Mouse (Mus musculus) stomach, postnatal 0 days (tissue): ENCODE results near the gene Prr3. TPM values are rescaled to one million over a fixed set of nuclear protein-coding genes. Genes with fewer than 3 reads are reported as not detected.
A peak's percentile ranks its signal among the peaks of the same experiment; 100 is the strongest.

ENCODE experiments used
- ATAC-seq: fragments of 200-750 bp; cut with Nextera tagmentation; 2 replicates; pipeline ENCODE4 v1.8.0; 2017; ENCODE audit not compliant: low FRiP score, low TSS enrichment
- DNase-seq: peaks from one replicate; pipeline ENCODE4 v3.0.0-alpha.2; 2016; ENCODE audit warnings: low spot score
- H3K27ac ChIP-seq: fragments of 300-500 bp; sonication (generic); replicated peaks from 2 replicates; pipeline ENCODE4 v1.5.1; 2014; ENCODE audit warnings: mild to moderate bottlenecking, control low read depth
- H3K27me3 ChIP-seq: fragments of 300-500 bp; sonication (generic); 2 replicates; pipeline ENCODE4 v1.6.1; 2014; ENCODE audit warnings: low read length; ENCODE audit not compliant: control insufficient read depth, insufficient read depth
- H3K36me3 ChIP-seq: fragments of 300-500 bp; sonication (generic); 2 replicates; pipeline ENCODE4 v1.6.1; 2014; ENCODE audit warnings: low read length, mixed read lengths; ENCODE audit not compliant: control insufficient read depth, insufficient read depth
- H3K4me1 ChIP-seq: fragments of 300-500 bp; sonication (generic); replicated peaks from 2 replicates; pipeline ENCODE4 v1.6.1; 2014; ENCODE audit warnings: antibody characterized with exemption; ENCODE audit not compliant: control insufficient read depth, insufficient read depth
- H3K4me2 ChIP-seq: fragments of 300-500 bp; sonication (generic); replicated peaks from 2 replicates; pipeline ENCODE4 v1.6.1; 2014; ENCODE audit warnings: low read depth, mild to moderate bottlenecking, control low read depth, moderate library complexity
- H3K4me3 ChIP-seq: fragments of 300-500 bp; sonication (generic); 2 replicates; pipeline ENCODE4 v1.5.1; 2014; ENCODE audit warnings: low read depth, low read length, control low read depth
- H3K9ac ChIP-seq: fragments of 300-500 bp; sonication (generic); 2 replicates; pipeline ENCODE4 v1.6.1; 2014; ENCODE audit warnings: mild to moderate bottlenecking, low read length, control low read depth, mixed read lengths
- H3K9me3 ChIP-seq: fragments of 300-500 bp; sonication (generic); 2 replicates; pipeline ENCODE4 v1.6.1; 2016; ENCODE audit warnings: low read length; ENCODE audit not compliant: control insufficient read depth
- CTCF ChIP-seq: IDR thresholded peaks from 2 replicates; pipeline ENCODE4 v1.5.1; 2016; ENCODE audit warnings: antibody characterized with exemption, low read depth, mild to moderate bottlenecking, moderate library complexity
- EP300 ChIP-seq: optimal IDR thresholded peaks from 2 replicates; pipeline ENCODE3; 2016; ENCODE audit warnings: antibody characterized with exemption
- WGBS: fragments of 180-500 bp; shearing (Covaris S2); extraction: QIAGEN DNeasy Blood & Tissue Kit; methylation state at CpG from one replicate; pipeline ENCODE4 v1.1.7; 2014; 5-methylcytosine and 5-hydroxymethylcytosine counted together
- polyA plus RNA-seq: library from polyadenylated mRNA; unstranded; fragments of >200 nt; fragmentation: Nextera tagmentation; extraction: Ambion mirVana; gene quantifications from 2 replicates; pipeline ENCODE4 v1.2.1, GENCODE M21; 2015

Prr3 gene
- polyA plus RNA-seq, 1 experiment from 2014 or later, result 10.9 TPM

- ATAC-seq (peak; percentile 18; the same call in 1 of the 2 replicates), DNase-seq (peak; percentile 38)
- WGBS, result 26% methylated on average over 10 of the region's 10 CpGs
- H3K9ac ChIP-seq, result no peak overlapping the region
- peak overlapping the region; percentile 56; the same call in 1 of the 2 replicates for H3K27ac ChIP-seq
- H3K36me3 ChIP-seq, result peaks cover 3% of the 10 kb centered on the region
- 0 out of 2 replicates have a peak, but pooled peaks cover 2% of the 10 kb centered on the region for H3K4me1 ChIP-seq
- H3K27me3 ChIP-seq, result no peaks in the 10 kb centered on the region
- no peak overlapping the region for H3K4me2 ChIP-seq
- no peak overlapping the region for H3K4me3 ChIP-seq
- TF ChIP-seq EP300 (no peak), CTCF (no peak)
- H3K9me3 ChIP-seq, result no peaks in the 10 kb centered on the region
These were observed 11.7 kb upstream of the Prr3 start for GRCm38 (mm10) chr17:35991781-35992180.

DNA sequence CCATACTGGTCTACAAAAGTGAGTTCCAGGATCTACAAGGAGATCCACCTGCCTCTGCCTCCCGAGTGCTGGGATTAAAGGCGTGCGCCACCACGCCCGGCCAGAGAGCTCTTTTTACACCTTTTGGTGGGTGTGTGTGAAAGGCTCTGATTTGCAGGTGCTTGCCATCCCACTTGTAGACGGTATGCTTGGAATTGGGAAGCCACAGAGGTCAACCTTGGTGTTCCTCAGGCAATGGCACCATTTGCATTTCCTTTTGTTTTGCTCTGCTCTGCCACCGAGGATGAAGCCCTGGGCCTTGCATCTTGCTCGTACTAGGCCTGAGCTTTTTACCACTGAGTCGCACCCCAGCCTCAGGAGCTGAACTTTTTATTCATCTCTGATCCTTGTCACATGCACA lies 1.7 kb upstream of the Prr3 start:
- Histone ChIP-seq H3K36me3 (peaks cover 16% of the 10 kb centered on the region), H3K9ac (no peak overlapping the region), H3K27me3 (no peaks in the 10 kb centered on the region), H3K27ac (no peak overlapping the region), H3K4me2 (no peak overlapping the region), H3K9me3 (no peaks in the 10 kb centered on the region), H3K4me1 (peaks cover 3% of the 10 kb centered on the region; the same call in 1 of the 2 replicates), H3K4me3 (no peak overlapping the region)
- DNase-seq (no peak), ATAC-seq (no peak)
- WGBS, result 88% methylated on average over 9 of the region's 9 CpGs
- TF ChIP-seq EP300 (no peak), CTCF (no peak)

GRCm38 (mm10) chr17:35980363-35980754 lies 323 bp upstream of the Prr3 start:
- WGBS, result 0% methylated on average over 26 of the region's 29 CpGs
- Histone ChIP-seq H3K9ac (peak overlapping the region; percentile 81), H3K4me3 (peak overlapping the region; percentile 86), H3K4me2 (peak overlapping the region; percentile 82), H3K36me3 (peaks cover 16% of the 10 kb centered on the region), H3K9me3 (no peaks in the 10 kb centered on the region), H3K4me1 (peaks cover 3% of the 10 kb centered on the region; the same call in 1 of the 2 replicates), H3K27ac (peak overlapping the region; percentile 96), H3K27me3 (no peaks in the 10 kb centered on the region)
- ATAC-seq, result peak; percentile 16; the same call in 1 of the 2 replicates
- DNase-seq, result peak; percentile 64
- TF ChIP-seq CTCF (no peak), EP300 (no peak)

DNA sequence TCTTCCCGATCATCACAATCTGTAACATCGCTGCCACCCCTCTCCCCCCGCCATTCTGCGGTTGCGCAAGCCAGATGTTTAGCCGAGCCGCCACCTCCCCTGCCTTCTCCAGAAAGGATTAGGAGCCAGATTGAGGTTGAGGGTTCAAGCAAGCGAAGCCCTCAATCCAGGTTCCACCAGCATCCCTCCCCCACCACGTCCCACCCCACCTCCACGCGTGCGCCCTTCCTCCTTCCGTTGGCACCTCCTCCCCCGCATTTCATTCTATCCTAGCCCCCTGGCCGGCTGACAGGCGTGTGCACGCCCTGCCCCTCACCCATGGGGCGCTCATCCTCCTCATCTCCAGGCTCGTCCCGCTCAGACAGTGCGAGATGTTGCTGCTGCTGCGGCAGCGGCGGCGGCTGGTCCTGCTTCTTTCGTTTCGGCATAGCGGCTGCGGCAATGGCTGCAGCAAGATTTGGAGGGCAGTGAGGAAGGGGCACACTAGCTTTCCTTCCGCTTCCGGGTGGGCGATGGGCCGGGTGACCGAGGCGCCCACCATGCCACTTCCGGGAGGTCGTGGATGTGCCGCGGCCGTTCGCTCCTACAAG lies 1.1 kb downstream of the Prr3 start:
- peak overlapping the region; percentile 86 for H3K4me3 ChIP-seq
- H3K4me1 ChIP-seq, result peaks cover 3% of the 10 kb centered on the region; the same call in 1 of the 2 replicates
- H3K9me3 ChIP-seq, result no peaks in the 10 kb centered on the region
- H3K27me3 ChIP-seq, result no peaks in the 10 kb centered on the region
- ATAC-seq (peak; percentile 45), DNase-seq (no peak)
- peaks cover 17% of the 10 kb centered on the region for H3K36me3 ChIP-seq
- under 1% methylated on average over 37 of the region's 41 CpGs for WGBS
- H3K4me2 ChIP-seq, result peak overlapping the region; percentile 82
- peak overlapping the region; percentile 96 for H3K27ac ChIP-seq
- H3K9ac ChIP-seq, result peak overlapping the region; percentile 81
- peak; percentile 20 for TF ChIP-seq EP300
- peak; percentile 11; the same call in 1 of the 2 replicates for TF ChIP-seq CTCF

- no peak for DNase-seq
- TF ChIP-seq EP300 (no peak), CTCF (no peak)
These were observed 7.9 kb downstream of the Prr3 start for GRCm38 (mm10) chr17:35972131-35972530.

More at GRCm38 (mm10) chr17:35972131-35972530, 7.9 kb downstream of the Prr3 start:
- Histone ChIP-seq H3K4me2 (no peak overlapping the region), H3K4me3 (no peak overlapping the region), H3K27me3 (no peaks in the 10 kb centered on the region), H3K27ac (no peak overlapping the region), H3K9ac (no peak overlapping the region), H3K36me3 (peaks cover 3% of the 10 kb centered on the region; the same call in 1 of the 2 replicates), H3K4me1 (peaks cover 3% of the 10 kb centered on the region; the same call in 1 of the 2 replicates), H3K9me3 (no peaks in the 10 kb centered on the region)
- WGBS, result 39% methylated on average over 1 of the region's 1 CpGs
- no peak for ATAC-seq
